Mouse (Mus musculus) liver, embryonic 16.5 days (tissue): Measurements from ENCODE around the gene Plxdc2. TPM values are rescaled to one million over a fixed set of nuclear protein-coding genes. Genes with fewer than 3 reads are reported as not detected.

ENCODE experiments used
- ATAC-seq: fragments of 200-750 bp; cut with Nextera tagmentation; 2 replicates; pipeline ENCODE4 v1.8.0; 2017; ENCODE audit warnings: low read depth, mild to moderate bottlenecking, moderate number of reproducible peaks, moderate library complexity
- H3K27ac ChIP-seq: fragments of 300-500 bp; sonication (generic); 2 replicates; pipeline ENCODE4 v1.5.1; 2014; ENCODE audit warnings: mild to moderate bottlenecking, low read length
- H3K27me3 ChIP-seq: fragments of 300-500 bp; sonication (generic); 2 replicates; pipeline ENCODE4 v1.6.1; 2014; ENCODE audit warnings: low read depth, low read length, mixed read lengths; ENCODE audit not compliant: control insufficient read depth, insufficient read depth
- H3K36me3 ChIP-seq: fragments of 300-500 bp; sonication (generic); 2 replicates; pipeline ENCODE4 v1.6.1; 2014; ENCODE audit warnings: mild to moderate bottlenecking; ENCODE audit not compliant: control insufficient read depth, insufficient read depth
- H3K4me1 ChIP-seq: fragments of 300-500 bp; sonication (generic); 2 replicates; pipeline ENCODE4 v1.6.1; 2014; ENCODE audit warnings: low read depth, low read length, mixed read lengths; ENCODE audit not compliant: control insufficient read depth
- H3K4me2 ChIP-seq: fragments of 300-500 bp; sonication (generic); 2 replicates; pipeline ENCODE4 v1.6.1; 2014; ENCODE audit warnings: low read depth, low read length, mixed read lengths
- H3K4me3 ChIP-seq: fragments of 300-500 bp; sonication (generic); 2 replicates; pipeline ENCODE4 v1.5.1; 2014; ENCODE audit warnings: low read depth, mild to moderate bottlenecking, low read length
- H3K9ac ChIP-seq: fragments of 300-500 bp; sonication (generic); 2 replicates; pipeline ENCODE4 v1.6.1; 2014; ENCODE audit warnings: low read depth, low read length
- H3K9me3 ChIP-seq: fragments of 300-500 bp; sonication (generic); replicated peaks from 2 replicates; pipeline ENCODE4 v1.6.1; 2016; ENCODE audit warnings: low read length; ENCODE audit not compliant: control insufficient read depth
- WGBS: fragments of 180-500 bp; shearing (Covaris S2); extraction: QIAGEN DNeasy Blood & Tissue Kit; methylation state at CpG from one replicate; pipeline ENCODE4 v1.1.7; 2014; ENCODE audit not compliant: insufficient replicate concordance; 5-methylcytosine and 5-hydroxymethylcytosine counted together
- polyA plus RNA-seq: library from polyadenylated mRNA; unstranded; fragments of >200 nt; fragmentation: Nextera tagmentation; extraction: Ambion mirVana; gene quantifications from 2 replicates; pipeline ENCODE4 v1.2.1, GENCODE M21; 2015

The Plxdc2 gene
- 1.7 and 1.8 TPM in 2 replicates for polyA plus RNA-seq

GRCm38 (mm10) chr2:16356106-16356818 is at the start of gene Plxdc2:
TSS of gene Plxdc2 (plus strand) at chr2:16356304.
- Histone ChIP-seq H3K27me3 (peaks cover 26% of the 10 kb centered on the region), H3K4me3 (peak within 1 kb of the TSS; percentile 53), H3K4me1 (no peaks in the 10 kb centered on the region), H3K4me2 (peak within 1 kb of the TSS; percentile 64), H3K36me3 (no peaks in the 10 kb centered on the region), H3K27ac (no peak within 1 kb of the TSS), H3K9me3 (no peaks in the 10 kb centered on the region), H3K9ac (no peak within 1 kb of the TSS; the same call in 1 of the 2 replicates)
- WGBS = under 1% methylated on average over 41 of the region's 45 CpGs
- peak; percentile 27; the same call in 1 of the 2 replicates for ATAC-seq

GRCm38 (mm10) chr2:16310387-16310786 is 45.7 kb upstream of the Plxdc2 start:
- no peaks in the 10 kb centered on the region for H3K27me3 ChIP-seq
- no peaks in the 10 kb centered on the region for H3K36me3 ChIP-seq
- H3K9ac ChIP-seq = no peak overlapping the region
- no peak overlapping the region for H3K4me3 ChIP-seq
- H3K4me2 ChIP-seq = no peak overlapping the region
- WGBS = 38% methylated on average over 2 of the region's 2 CpGs
- no peak for ATAC-seq
- H3K4me1 ChIP-seq = no peaks in the 10 kb centered on the region
- H3K27ac ChIP-seq = no peak overlapping the region
- no peaks in the 10 kb centered on the region for H3K9me3 ChIP-seq

- Histone ChIP-seq H3K4me2 (no peak overlapping the region), H3K27me3 (no peaks in the 10 kb centered on the region), H3K9ac (no peak overlapping the region), H3K4me1 (no peaks in the 10 kb centered on the region), H3K36me3 (no peaks in the 10 kb centered on the region), H3K4me3 (no peak overlapping the region), H3K9me3 (no peaks in the 10 kb centered on the region), H3K27ac (no peak overlapping the region)
- ATAC-seq = no peak
- WGBS = 37% methylated on average over 4 of the region's 4 CpGs
Observed at GRCm38 (mm10) chr2:16312400-16313070, 43.6 kb upstream of the Plxdc2 start.

DNA sequence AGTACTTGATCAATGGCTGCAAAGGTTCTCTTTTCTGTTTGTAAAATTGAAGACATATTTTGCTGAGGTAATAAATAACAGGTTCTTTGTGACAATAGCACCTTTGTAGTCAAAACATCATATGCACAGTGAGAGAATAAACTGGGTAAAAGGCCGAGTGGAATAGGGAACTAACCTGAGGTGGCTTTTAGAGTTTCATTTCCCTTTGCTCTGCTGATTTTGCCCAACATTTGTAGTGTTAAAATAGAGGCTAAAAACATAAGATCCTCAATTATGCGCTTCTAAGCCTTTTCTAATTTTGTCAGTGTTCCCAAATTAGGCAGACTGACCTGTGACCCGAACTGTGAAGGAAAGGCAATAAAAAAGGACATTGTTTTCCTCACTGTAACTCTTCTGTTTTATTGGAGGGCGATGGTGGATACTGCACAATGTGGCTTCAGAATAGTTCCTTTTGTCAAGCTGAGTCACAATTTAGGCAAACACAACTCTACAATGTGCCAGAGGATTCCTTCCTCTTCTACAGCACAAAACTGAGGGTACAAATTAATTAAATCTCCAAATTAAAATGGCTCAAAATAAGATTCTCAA is 20.8 kb upstream of the Plxdc2 start:
- ATAC-seq = no peak
- H3K27me3 ChIP-seq = no peaks in the 10 kb centered on the region
- no peaks in the 10 kb centered on the region for H3K9me3 ChIP-seq
- H3K9ac ChIP-seq = no peak overlapping the region
- no peak overlapping the region for H3K4me2 ChIP-seq
- no peak overlapping the region for H3K4me3 ChIP-seq
- no peaks in the 10 kb centered on the region for H3K36me3 ChIP-seq
- no peaks in the 10 kb centered on the region for H3K4me1 ChIP-seq
- WGBS = 33% methylated on average over 4 of the region's 4 CpGs
- no peak overlapping the region for H3K27ac ChIP-seq

- WGBS = 67% methylated on average over 2 of the region's 2 CpGs
- no peaks in the 10 kb centered on the region for H3K27me3 ChIP-seq
Observed at GRCm38 (mm10) chr2:16344564-16344963, 11.5 kb upstream of the Plxdc2 start.

DNA sequence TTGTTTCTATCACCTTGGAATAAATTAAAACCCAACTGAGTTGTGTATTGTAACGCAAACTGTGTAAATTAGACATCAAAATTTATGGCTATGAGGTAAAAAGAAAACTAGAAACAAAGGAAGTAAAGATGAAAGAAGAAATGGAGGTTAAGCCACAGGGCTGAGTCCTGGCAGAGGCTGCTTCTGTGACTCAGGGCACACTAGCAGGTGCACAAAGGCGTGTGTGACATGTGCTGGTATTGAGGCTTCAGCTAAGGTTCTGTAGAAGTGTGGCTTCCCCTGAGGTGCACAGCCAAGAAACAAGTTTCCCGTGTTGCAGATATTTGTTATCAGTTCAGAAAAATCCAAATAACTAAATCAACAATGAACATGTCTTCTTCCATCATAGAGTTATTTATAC is 5.0 kb upstream of the Plxdc2 start:
- no peak overlapping the region for H3K27ac ChIP-seq
- 36% methylated on average over 3 of the region's 3 CpGs for WGBS
- H3K4me3 ChIP-seq = no peak overlapping the region
- no peak overlapping the region for H3K4me2 ChIP-seq
- no peaks in the 10 kb centered on the region for H3K9me3 ChIP-seq
- H3K27me3 ChIP-seq = peaks cover 8% of the 10 kb centered on the region
- H3K36me3 ChIP-seq = no peaks in the 10 kb centered on the region
- ATAC-seq = no peak
- H3K4me1 ChIP-seq = no peaks in the 10 kb centered on the region
- H3K9ac ChIP-seq = no peak overlapping the region

More at GRCm38 (mm10) chr2:16344564-16344963, 11.5 kb upstream of the Plxdc2 start:
- no peaks in the 10 kb centered on the region for H3K36me3 ChIP-seq
- H3K4me3 ChIP-seq = no peak overlapping the region
- no peaks in the 10 kb centered on the region for H3K9me3 ChIP-seq
- H3K27ac ChIP-seq = no peak overlapping the region
- no peaks in the 10 kb centered on the region for H3K4me1 ChIP-seq
- no peak overlapping the region for H3K4me2 ChIP-seq
- no peak for ATAC-seq
- no peak overlapping the region for H3K9ac ChIP-seq

- Histone ChIP-seq H3K9me3 (no peaks in the 10 kb centered on the region), H3K4me2 (peak overlapping the region; percentile 64), H3K9ac (no peak overlapping the region), H3K27me3 (peaks cover 26% of the 10 kb centered on the region), H3K27ac (no peak overlapping the region), H3K4me1 (no peaks in the 10 kb centered on the region), H3K36me3 (no peaks in the 10 kb centered on the region), H3K4me3 (peak overlapping the region; percentile 53)
- WGBS = under 1% methylated on average over 22 of the region's 22 CpGs
- ATAC-seq = no peak
Observed at GRCm38 (mm10) chr2:16355611-16356105, 446 bp upstream of the Plxdc2 start.

DNA sequence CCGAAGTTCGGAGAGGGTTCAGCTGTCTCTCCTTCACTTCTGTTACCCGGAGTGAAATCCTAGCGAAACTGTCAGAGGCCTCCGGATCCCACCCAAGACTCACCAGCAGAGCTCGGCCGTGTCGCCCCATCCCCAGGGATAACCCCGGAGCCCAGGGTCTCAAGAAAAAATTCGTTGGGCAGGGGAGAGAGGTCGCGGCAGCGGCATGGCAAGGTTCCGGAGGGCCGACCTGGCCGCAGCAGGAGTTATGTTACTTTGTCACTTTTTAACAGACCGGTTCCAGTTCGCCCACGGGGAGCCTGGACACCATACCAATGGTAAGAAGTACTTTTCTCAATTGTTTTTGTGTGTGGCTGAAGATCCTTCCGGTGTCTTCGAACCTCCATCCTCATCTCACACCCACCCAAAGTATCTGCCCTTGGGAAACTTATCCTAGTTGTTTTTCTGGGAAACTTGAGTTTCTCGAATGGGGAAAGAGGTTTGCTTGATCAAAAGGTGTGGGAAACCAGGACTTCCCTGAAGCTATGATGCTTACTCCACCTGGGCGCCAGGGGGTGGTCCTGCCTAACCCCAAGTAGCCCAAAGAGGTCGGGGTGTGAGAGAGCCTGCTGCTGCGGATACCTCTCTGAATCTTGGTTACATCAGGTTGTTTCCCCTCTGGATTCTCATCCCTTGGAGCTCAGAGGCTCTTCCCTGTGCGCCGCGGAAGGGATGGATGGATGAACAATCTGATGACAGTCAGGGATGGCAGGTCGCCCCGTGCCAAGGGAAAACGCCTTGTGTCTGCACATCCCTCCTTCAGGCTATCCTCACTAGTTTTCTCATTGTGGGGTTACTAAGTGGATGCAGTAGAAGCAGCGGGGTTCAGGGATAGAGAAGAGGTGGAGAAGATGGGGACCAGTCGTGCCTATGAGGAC is 1.1 kb downstream of the Plxdc2 start:
- no peaks in the 10 kb centered on the region for H3K36me3 ChIP-seq
- no peak overlapping the region for H3K27ac ChIP-seq
- peak overlapping the region; percentile 64 for H3K4me2 ChIP-seq
- WGBS = 2% methylated on average over 33 of the region's 33 CpGs
- H3K4me1 ChIP-seq = no peaks in the 10 kb centered on the region
- no peak overlapping the region for H3K9ac ChIP-seq
- H3K9me3 ChIP-seq = no peaks in the 10 kb centered on the region
- no peak for ATAC-seq
- peaks cover 26% of the 10 kb centered on the region for H3K27me3 ChIP-seq
- H3K4me3 ChIP-seq = peak overlapping the region; percentile 53
